25 mouse cellular contexts compared by ENCODE assay signal in the genomic region with DNA sequence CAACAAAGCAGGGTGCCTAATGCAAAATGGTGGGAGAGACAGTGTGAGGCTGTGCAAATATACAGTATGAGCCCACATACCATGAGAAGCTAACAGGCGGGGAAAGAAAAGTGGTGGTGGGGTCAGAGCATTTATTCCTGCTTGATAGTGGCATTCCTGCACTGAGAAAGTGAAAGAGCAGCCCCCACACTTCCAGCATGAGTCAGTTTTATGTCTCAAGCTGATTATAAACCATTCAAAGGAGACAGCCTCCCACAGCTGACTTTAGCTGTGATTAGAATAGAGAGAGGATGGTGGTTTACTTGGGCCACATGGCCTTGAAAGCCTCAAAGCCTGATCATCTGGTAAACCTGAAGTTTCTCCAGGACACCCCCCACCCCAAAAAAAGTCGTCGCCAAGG.
DNase-seq lines count a peak whose midpoint lies in the region; TF ChIP-seq lines count a peak whose summit lies in the region.
"Had no signal": no experiment of that assay in that cellular context is flagged by ENCODE, and none has a peak within 500 bp of the region (broad histone marks: within the 10 kb centered on the region; RNA-seq: fewer than 3 reads in every experiment).

No protein-coding gene starts in this region.

- TF ChIP-seq CTCF in left cerebral cortex, adult 2 months (IDR thresholded peaks at IDR 0.05): no peak

- DNase-seq in left cerebral cortex, adult 18-20 months (ENCODE audit: low spot score in 2 of 2): peak; percentile 23 to 46
- no peak for DNase-seq in left cerebral cortex, postnatal 4 days
- DNase-seq in NIH3T3 (ENCODE audit: low read depth): peak; percentile 18
- DNase-seq in left cerebral cortex, adult 2 months (ENCODE audit: extremely low spot score in 1 of 2, low spot score in 2 of 2): peak; percentile 33 to 35
- DNase-seq in right cerebral cortex, postnatal 36 days (ENCODE audit: low spot score in 2 of 2): peak; percentile 20 to 36
- no peak for DNase-seq in layer of hippocampus, adult 8-10 months (ENCODE audit: low spot score in 2 of 2)
- DNase-seq in cerebellum, adult 11 months: no peak
- DNase-seq: adrenal gland, adult 8-10 months; B cell, adult 2 months; cerebellum, adult 2 months; cerebellum, postnatal 25 days; embryo, embryonic 11 days; gastrocnemius, adult 2 months; heart, postnatal 36 days; kidney, adult 2 months; lung, adult 18-20 months; lung, postnatal 10 days had no signal

- intact Hi-C loops in left cerebral cortex, postnatal 4 days (cut with DNase I): no loop called here
- intact Hi-C loops in left cerebral cortex, adult 2 months (cut with DNase I): no loop called here

- no peak overlapping the region for H3K27ac ChIP-seq in left cerebral cortex, adult 2 months
- H3K27ac ChIP-seq: embryonic facial prominence, embryonic 13.5 days; gastrocnemius, adult 2 months; hindbrain, embryonic 13.5 days; kidney, postnatal 0 days; limb, embryonic 13.5 days; liver, embryonic 12.5 days; midbrain, embryonic 10.5 days; neural tube, embryonic 15.5 days; stomach, postnatal 0 days had no signal

- no peak overlapping the region for H3K4me3 ChIP-seq in left cerebral cortex, adult 2 months
- H3K4me3 ChIP-seq: embryonic facial prominence, embryonic 13.5 days; gastrocnemius, adult 2 months; hindbrain, embryonic 13.5 days; limb, embryonic 13.5 days; liver, embryonic 12.5 days; midbrain, embryonic 10.5 days; neural tube, embryonic 15.5 days had no signal

Comparison
In these comparisons a context has a peak if more than half of its experiments do, and no peak if none do; other contexts are left out.
1. DNase-seq: peak in left cerebral cortex, adult 18-20 months (2 of 2), NIH3T3 (single experiment), left cerebral cortex, adult 2 months (2 of 2) and right cerebral cortex, postnatal 36 days (2 of 2); none in left cerebral cortex, postnatal 4 days (single experiment), layer of hippocampus, adult 8-10 months (0 of 2) and cerebellum, adult 11 months (single experiment).